Mouse (Mus musculus) CH12.LX (cell line): ENCODE results near the gene Cacna1c. TPM values are rescaled to one million over a fixed set of nuclear protein-coding genes. Genes with fewer than 3 reads are reported as not detected.

Experiments used
- DNase-seq: peaks from one replicate; pipeline ENCODE4 v3.0.0-alpha.2; 2013; ENCODE audit errors: extremely low read depth
- H3K27ac ChIP-seq: 2 replicates; pipeline ENCODE4 v1.5.1; 2012; ENCODE audit warnings: low read depth, mild to moderate bottlenecking, control low read depth, moderate library complexity; ENCODE audit not compliant: insufficient read depth
- H3K27me3 ChIP-seq: replicated peaks from 2 replicates; pipeline ENCODE3; 2012; ENCODE audit warnings: inconsistent platforms
- H3K36me3 ChIP-seq, 2 experiments: replicated peaks in 1 of 2; 2 replicates each; pipeline versions ENCODE3 to v1.6.1; 2012; ENCODE audit warnings: inconsistent platforms in 1 of 2, low read length in 1 of 2, mild to moderate bottlenecking in 1 of 2, mixed read lengths in 1 of 2, moderate library complexity in 1 of 2; ENCODE audit not compliant: control insufficient read depth in 1 of 2, insufficient read depth in 1 of 2
- H3K4me1 ChIP-seq, 2 experiments: 2 replicates each; pipeline ENCODE4 v1.6.1; 2012; ENCODE audit warnings: inconsistent platforms in 1 of 2, moderate library complexity in 1 of 2; ENCODE audit not compliant: insufficient read depth in 2 of 2, control insufficient read depth in 1 of 2
- H3K4me2 ChIP-seq: 2 replicates; pipeline ENCODE4 v1.6.1; 2012; ENCODE audit warnings: low read depth, mild to moderate bottlenecking, control low read depth; ENCODE audit not compliant: poor library complexity, insufficient read depth, severe bottlenecking
- H3K4me3 ChIP-seq, 3 experiments: fragments of 150-350 bp in 1 of 3; sonication (generic) in 1 of 3; replicated peaks in 1 of 3; 2 replicates each; pipeline versions ENCODE3 to v1.5.1; 2011 to 2012; ENCODE audit warnings: low read depth in 2 of 3, low read length in 2 of 3, mild to moderate bottlenecking in 2 of 3, moderate library complexity in 2 of 3, control low read depth in 1 of 3, improper control_type of control experiment in 1 of 3, inconsistent platforms in 1 of 3, mixed read lengths in 1 of 3; ENCODE audit not compliant: poor library complexity in 1 of 3
- H3K79me2 ChIP-seq: replicated peaks from 2 replicates; pipeline ENCODE4 v1.6.1; 2012; ENCODE audit warnings: mild to moderate bottlenecking, moderate library complexity; ENCODE audit not compliant: control insufficient read depth, poor library complexity, insufficient read depth, severe bottlenecking; ENCODE audit errors: extremely low read depth
- H3K9ac ChIP-seq: 2 replicates; pipeline ENCODE4 v1.6.1; 2012; ENCODE audit warnings: low read depth, mild to moderate bottlenecking, control low read depth, moderate library complexity; ENCODE audit not compliant: insufficient read depth
- H3K9me3 ChIP-seq: replicated peaks from 2 replicates; pipeline ENCODE3; 2012; ENCODE audit warnings: low read length, inconsistent platforms, mixed read lengths
- BHLHE40 ChIP-seq: IDR thresholded peaks from 2 replicates; pipeline ENCODE4 v1.6.1; 2011; ENCODE audit warnings: mild to moderate bottlenecking, low read depth, low read length, improper control_type of control experiment
- CHD1 ChIP-seq: IDR thresholded peaks from 2 replicates; pipeline ENCODE4 v1.6.1; 2012; ENCODE audit warnings: low read depth, low read length, improper control_type of control experiment, inconsistent platforms
- CTCF ChIP-seq, 2 experiments: IDR thresholded peaks in 1 of 2; conservative IDR thresholded peaks in 1 of 2; 2 replicates each; pipeline ENCODE4 v1.5.1; 2011 to 2012; ENCODE audit warnings: low read depth in 2 of 2, low read length in 2 of 2, improper control_type of control experiment in 1 of 2, inconsistent platforms in 1 of 2, mild to moderate bottlenecking in 1 of 2, moderate library complexity in 1 of 2
- E2F4 ChIP-seq: IDR thresholded peaks from 2 replicates; pipeline ENCODE4 v1.6.1; 2011; ENCODE audit warnings: low read depth, low read length, improper control_type of control experiment; ENCODE audit not compliant: insufficient replicate concordance
- ELF1 ChIP-seq: IDR thresholded peaks from 2 replicates; pipeline ENCODE4 v1.6.1; 2014; ENCODE audit warnings: low read depth, mild to moderate bottlenecking, inconsistent platforms, low read length, improper control_type of control experiment
- ETS1 ChIP-seq: conservative IDR thresholded peaks from 2 replicates; pipeline ENCODE4 v1.6.1; 2012; ENCODE audit warnings: low read depth, mild to moderate bottlenecking, inconsistent platforms, low read length, improper control_type of control experiment, moderate library complexity
- HCFC1 ChIP-seq: IDR thresholded peaks from 2 replicates; pipeline ENCODE4 v1.6.1; 2012; ENCODE audit warnings: low read depth, mild to moderate bottlenecking, inconsistent platforms, low read length, improper control_type of control experiment
- IRF4 ChIP-seq: IDR thresholded peaks from 2 replicates; pipeline ENCODE4 v1.6.1; 2014; ENCODE audit warnings: low read depth, mild to moderate bottlenecking, inconsistent platforms, low read length, improper control_type of control experiment
- JUND ChIP-seq: conservative IDR thresholded peaks from 2 replicates; pipeline ENCODE4 v1.6.1; 2011; ENCODE audit warnings: low read depth, low read length, improper control_type of control experiment
- KAT2A ChIP-seq: IDR thresholded peaks from 2 replicates; pipeline ENCODE4 v1.6.1; 2012; ENCODE audit warnings: low read length, improper control_type of control experiment, inconsistent platforms; ENCODE audit not compliant: insufficient replicate concordance
- MAFK ChIP-seq: IDR thresholded peaks from 2 replicates; pipeline ENCODE4 v1.6.1; 2011; ENCODE audit warnings: low read length, improper control_type of control experiment; ENCODE audit not compliant: insufficient replicate concordance
- MAZ ChIP-seq: IDR thresholded peaks from 2 replicates; pipeline ENCODE4 v1.6.1; 2012; ENCODE audit warnings: low read depth, mild to moderate bottlenecking, inconsistent platforms, low read length, improper control_type of control experiment, moderate library complexity
- MEF2A ChIP-seq: IDR thresholded peaks from 2 replicates; pipeline ENCODE4 v1.6.1; 2014; ENCODE audit warnings: low read depth, mild to moderate bottlenecking, inconsistent platforms, low read length, improper control_type of control experiment, borderline replicate concordance
- MXI1 ChIP-seq: IDR thresholded peaks from 2 replicates; pipeline ENCODE4 v1.6.1; 2011; ENCODE audit warnings: mild to moderate bottlenecking, low read depth, low read length, improper control_type of control experiment
- MYC ChIP-seq: IDR thresholded peaks from 2 replicates; pipeline ENCODE4 v1.6.1; 2011; ENCODE audit warnings: low read depth, mild to moderate bottlenecking, improper control_type of control experiment, low read length
- PAX5 ChIP-seq: IDR thresholded peaks from 2 replicates; pipeline ENCODE4 v1.6.1; 2012; ENCODE audit warnings: low read length, inconsistent platforms, mixed read lengths
- POLR2AphosphoS2 ChIP-seq: IDR thresholded peaks from 2 replicates; pipeline ENCODE4 v1.6.1; 2011; ENCODE audit warnings: low read depth, low read length, improper control_type of control experiment
- RAD21 ChIP-seq: IDR thresholded peaks from 2 replicates; pipeline ENCODE4 v1.6.1; 2011; ENCODE audit warnings: low read depth, mild to moderate bottlenecking, low read length, improper control_type of control experiment, moderate library complexity
- RCOR1 ChIP-seq: conservative IDR thresholded peaks from 2 replicates; pipeline ENCODE4 v1.6.1; 2012; ENCODE audit warnings: low read depth, mild to moderate bottlenecking, inconsistent platforms, low read length, improper control_type of control experiment
- SIN3A ChIP-seq: IDR thresholded peaks from 2 replicates; pipeline ENCODE4 v1.6.1; 2012; ENCODE audit warnings: low read length, improper control_type of control experiment, inconsistent platforms
- SMC3 ChIP-seq: IDR thresholded peaks from 2 replicates; pipeline ENCODE4 v1.6.1; 2011; ENCODE audit warnings: low read depth, low read length, improper control_type of control experiment
- UBTF ChIP-seq: IDR thresholded peaks from 2 replicates; pipeline ENCODE4 v1.6.1; 2012; ENCODE audit warnings: low read depth, mild to moderate bottlenecking, inconsistent platforms, low read length, improper control_type of control experiment, moderate library complexity
- ZNF384 ChIP-seq: IDR thresholded peaks from 2 replicates; pipeline ENCODE4 v1.6.1; 2012; ENCODE audit warnings: low read depth, low read length, improper control_type of control experiment, inconsistent platforms
- dilution Hi-C: fragments of 300-500 bp; cut with MboI; formaldehyde crosslinking; loops from 2 replicates; pipeline ENCODE4 v1.14.3; 2020; ENCODE audit warnings: low sequenced_read_pairs; ENCODE audit not compliant: extremely low pct_unique_long_range_greater_than_20kb, extremely low pct_ligation_motif_present
- in situ Hi-C: fragments of 300-500 bp; cut with MboI; formaldehyde crosslinking; loops from 3 replicates; pipeline ENCODE4 v1.14.3; 2019; ENCODE audit warnings: low sequenced_read_pairs, low pct_ligation_motif_present, low pct_unique_long_range_greater_than_20kb, mixed read lengths
- polyA plus RNA-seq: library from polyadenylated mRNA; unstranded; fragments of >175 nt; gene quantifications from 2 replicates; pipeline ENCODE4 v1.2.1, GENCODE M21; 2012; ENCODE audit warnings: low read depth; ENCODE audit not compliant: insufficient read length
- total RNA-seq, 2 experiments: library from RNA; depleted of rRNA; stranded (reverse); fragments of 300-350 nt in 1 of 2; fragments of >200 nt in 1 of 2; gene quantifications; 2 replicates each; pipeline ENCODE4 v1.2.3; 2012 to 2014

Gene Cacna1c
- total and polyA plus RNA-seq, 3 experiments = 0.04 TPM; not detected in 2

DNA sequence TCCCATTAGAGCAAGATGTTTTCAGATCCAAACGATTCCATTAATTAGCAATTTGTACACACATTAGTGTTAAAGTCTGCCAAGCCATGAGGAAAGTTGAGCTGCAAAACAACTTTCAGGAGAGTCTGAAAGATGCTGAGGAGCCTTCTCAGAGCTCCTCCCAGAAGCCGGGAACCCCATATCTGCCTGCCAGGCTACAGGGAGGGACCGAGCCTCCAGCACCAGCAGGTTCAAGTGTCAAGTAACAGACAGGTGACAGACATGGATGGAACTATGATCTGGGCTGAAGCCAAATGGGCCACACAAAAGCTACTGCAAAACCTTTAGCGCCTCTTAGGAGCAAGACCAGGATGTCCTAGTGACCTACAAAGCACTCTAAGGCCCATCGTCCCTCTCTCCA, 437.2 kb downstream of the Cacna1c start:
- Histone ChIP-seq H3K4me2 (no peak overlapping the region), H3K4me1 (no peaks in the 10 kb centered on the region), H3K36me3 (no peaks in the 10 kb centered on the region), H3K4me3 (no peak overlapping the region), H3K9ac (no peak overlapping the region), H3K27me3 (peaks cover 85% of the 10 kb centered on the region), H3K9me3 (no peaks in the 10 kb centered on the region), H3K27ac (no peak overlapping the region), H3K79me2 (no peaks in the 10 kb centered on the region)
- no peak for TF ChIP-seq PAX5
- no peak for TF ChIP-seq ELF1
- TF ChIP-seq RAD21 = no peak
- TF ChIP-seq KAT2A = no peak
- TF ChIP-seq JUND = no peak
- DNase-seq = no peak
- in situ Hi-C loops = no loop called here
- dilution Hi-C loops = no loop called here

DNA sequence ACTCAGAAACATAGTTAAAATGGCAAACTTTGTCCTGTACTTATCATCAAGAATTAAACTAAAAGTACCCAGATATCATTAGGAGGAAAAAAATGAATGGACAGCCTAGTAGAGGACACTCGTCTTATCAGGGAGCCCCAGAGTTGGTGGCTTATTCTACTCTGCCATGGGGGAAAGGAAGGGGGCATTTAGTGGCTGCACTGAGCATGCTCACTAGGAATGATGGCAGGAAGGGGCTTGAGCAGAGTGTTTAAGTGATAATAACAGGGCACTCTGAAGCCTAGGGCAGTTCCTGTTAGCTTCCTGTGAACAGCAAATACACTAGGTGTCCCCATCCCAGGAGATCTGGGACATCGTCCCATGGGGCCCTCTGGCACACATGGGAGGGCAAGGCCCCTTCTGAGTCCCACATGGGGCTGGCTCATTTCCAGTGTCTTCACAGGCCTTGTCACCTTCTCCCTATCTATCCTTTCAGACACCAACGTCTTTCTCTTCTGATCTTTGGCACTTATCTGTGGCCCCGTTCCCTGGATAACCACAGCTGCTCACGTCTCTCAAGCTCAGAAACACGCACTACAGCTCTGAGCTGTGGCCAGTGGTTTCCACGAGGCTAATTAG, 437.8 kb downstream of the Cacna1c start:
- no peak for TF ChIP-seq CHD1
- TF ChIP-seq RAD21 = no peak
- no peak for TF ChIP-seq PAX5
- TF ChIP-seq MAZ = no peak
- no peak for TF ChIP-seq CTCF (conservative IDR thresholded peaks at IDR 0.05 in 1 of 2, IDR thresholded peaks at IDR 0.05 in 1 of 2; ENCODE audit: low read depth in 2 of 2, low read length in 2 of 2)
- no peak for TF ChIP-seq MEF2A
- TF ChIP-seq ZNF384 = no peak
- H3K4me1 ChIP-seq = no peaks in the 10 kb centered on the region
- no peak overlapping the region for H3K27ac ChIP-seq
- H3K79me2 ChIP-seq = no peaks in the 10 kb centered on the region
- in situ Hi-C loops (no loop called here), dilution Hi-C loops (no loop called here)
- no peak overlapping the region for H3K4me3 ChIP-seq
- no peaks in the 10 kb centered on the region for H3K9me3 ChIP-seq
- DNase-seq = no peak
- H3K27me3 ChIP-seq = peaks cover 85% of the 10 kb centered on the region
- no peaks in the 10 kb centered on the region for H3K36me3 ChIP-seq
- no peak overlapping the region for H3K9ac ChIP-seq
- no peak overlapping the region for H3K4me2 ChIP-seq

DNA sequence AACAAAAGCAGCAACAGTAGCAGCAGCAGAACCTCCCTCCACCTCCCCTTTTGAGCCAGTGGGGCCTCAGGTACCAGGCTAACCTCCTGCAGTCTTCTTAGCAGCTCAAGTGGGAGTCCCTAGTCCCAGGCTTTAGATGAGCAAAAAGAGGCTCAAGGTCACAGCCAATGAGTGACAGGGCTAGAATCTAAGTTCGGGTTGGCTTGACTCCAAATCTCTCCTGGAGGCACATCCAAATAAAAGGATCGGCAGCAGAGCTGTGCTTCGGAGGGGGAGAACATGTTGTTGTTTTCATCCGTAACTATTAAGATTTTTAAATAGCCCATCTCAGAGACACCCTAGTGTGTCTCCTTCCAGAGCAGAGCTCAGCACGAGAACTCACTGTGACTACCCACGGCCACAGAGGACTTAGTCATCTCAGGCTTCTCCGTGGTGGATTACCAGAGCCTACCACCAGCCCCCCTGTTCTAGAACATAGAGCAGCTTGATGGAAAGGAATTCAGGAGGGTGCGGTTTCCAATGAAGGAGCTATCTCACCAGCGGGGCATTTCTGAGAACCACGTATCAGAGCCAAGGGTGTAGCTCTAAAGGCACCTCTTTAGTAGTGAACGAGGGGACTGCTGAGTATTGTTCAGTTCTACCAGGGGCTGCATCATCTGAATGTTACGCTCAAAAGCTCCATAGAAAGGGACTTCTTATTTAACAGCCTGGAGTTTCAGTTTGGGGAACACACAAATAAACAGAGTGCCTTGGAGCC, 438.5 kb downstream of the Cacna1c start:
- no peak for DNase-seq
- H3K27ac ChIP-seq = no peak overlapping the region
- H3K79me2 ChIP-seq = no peaks in the 10 kb centered on the region
- in situ Hi-C loops = no loop called here
- H3K36me3 ChIP-seq = no peaks in the 10 kb centered on the region
- dilution Hi-C loops = no loop called here
- H3K4me3 ChIP-seq = no peak overlapping the region
- peaks cover 86% of the 10 kb centered on the region for H3K27me3 ChIP-seq
- TF ChIP-seq CTCF (conservative IDR thresholded peaks at IDR 0.05 in 1 of 2, IDR thresholded peaks at IDR 0.05 in 1 of 2; ENCODE audit: low read depth in 2 of 2, low read length in 2 of 2) = no peak
- TF ChIP-seq RCOR1 = no peak
- TF ChIP-seq POLR2AphosphoS2 = no peak
- TF ChIP-seq SIN3A = no peak
- no peak for TF ChIP-seq BHLHE40
- TF ChIP-seq RAD21 = no peak
- TF ChIP-seq UBTF = no peak
- TF ChIP-seq MYC = no peak
- TF ChIP-seq SMC3 = no peak
- no peak for TF ChIP-seq ETS1
- TF ChIP-seq MAFK = no peak
- no peak for TF ChIP-seq IRF4
- no peak for TF ChIP-seq HCFC1
- no peak for TF ChIP-seq E2F4
- TF ChIP-seq ELF1 = no peak
- TF ChIP-seq MXI1 = no peak
- no peak for TF ChIP-seq MAZ
- H3K4me2 ChIP-seq = no peak overlapping the region
- H3K4me1 ChIP-seq = no peaks in the 10 kb centered on the region
- H3K9me3 ChIP-seq = no peaks in the 10 kb centered on the region
- H3K9ac ChIP-seq = no peak overlapping the region
